Mouse (Mus musculus) inflammation-experienced regulatory T-cells, adult 16 weeks (primary cell): ENCODE results near the gene Sdhaf1. TPM values are rescaled to one million over a fixed set of nuclear protein-coding genes. Genes with fewer than 3 reads are reported as not detected.

Source experiments
- polyA plus RNA-seq: library from polyadenylated mRNA; unstranded; fragments of 100-300 nt; shearing (Covaris generic); gene quantifications from one replicate; pipeline ENCODE4 v1.2.1, GENCODE M21; 2017

The Sdhaf1 gene
- polyA plus RNA-seq = 11.3 TPM

DNA sequence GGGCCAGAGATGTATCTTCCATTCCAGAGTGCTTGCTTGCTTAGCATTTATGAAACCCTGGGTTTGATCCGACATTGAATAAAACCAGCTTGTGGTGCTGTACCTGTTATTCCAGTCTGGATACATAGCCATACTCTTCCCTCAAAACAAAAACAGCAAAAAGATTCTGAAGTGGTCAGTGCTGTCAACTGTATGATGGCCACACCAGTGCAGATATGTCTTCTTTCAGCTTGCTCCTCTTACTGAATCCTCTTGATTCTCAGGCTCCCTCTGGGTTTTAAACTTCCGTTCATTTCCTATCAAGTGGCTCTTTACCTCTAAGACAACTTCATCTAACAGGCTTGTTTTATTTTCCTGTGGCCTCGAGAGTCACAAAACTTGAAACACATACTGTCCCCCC is at the start of gene Sdhaf1:
Gene Sdhaf1, minus strand, starts transcription at position 101 of the 400 bp plus-strand sequence.

GRCm38 (mm10) chr7:30362652-30363343 is 39.1 kb upstream of the Sdhaf1 start, which contains the start of gene Lrfn3:
Gene Lrfn3 (minus strand): TSS chr7:30362772.

DNA sequence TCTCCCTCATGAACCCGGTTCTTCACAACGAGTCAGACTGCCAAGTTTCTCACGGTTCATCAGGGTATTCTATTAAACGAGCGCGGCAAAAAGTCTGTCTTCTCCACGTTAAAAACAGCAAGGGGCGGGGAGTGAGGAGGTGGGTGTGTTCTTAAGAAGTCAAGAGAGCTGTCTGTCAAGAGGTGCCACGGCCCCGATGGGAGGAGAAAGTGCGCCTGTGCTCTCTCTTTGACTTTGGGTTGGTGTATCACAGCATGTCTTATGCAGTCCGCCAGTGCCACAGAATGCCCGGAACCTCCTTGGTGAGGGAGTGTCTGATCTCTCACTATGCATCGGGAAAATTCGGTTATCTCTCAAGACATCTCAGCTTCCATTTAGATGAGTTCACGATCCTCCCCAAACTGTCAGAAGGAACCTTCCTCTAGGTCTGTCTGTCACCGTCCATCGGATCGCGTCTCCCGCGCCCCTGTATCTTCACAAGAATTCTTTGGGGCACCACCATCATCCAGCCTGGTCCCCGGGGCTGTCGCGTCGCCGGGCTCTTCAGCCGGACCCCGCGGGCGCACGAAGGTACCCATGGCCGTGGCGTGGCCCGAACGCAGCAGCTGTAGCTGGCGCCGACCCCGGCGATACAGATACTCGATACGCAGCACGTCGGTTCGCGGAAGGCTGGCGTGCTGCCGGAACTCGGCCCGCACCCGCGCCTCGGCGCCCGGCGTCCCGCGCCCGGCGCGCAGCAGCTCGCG is 2.0 kb downstream of the Sdhaf1 start, which contains the start of gene E130208F15Rik:
Gene E130208F15Rik, plus strand, starts transcription at position 202 of the 746 bp plus-strand sequence.

DNA sequence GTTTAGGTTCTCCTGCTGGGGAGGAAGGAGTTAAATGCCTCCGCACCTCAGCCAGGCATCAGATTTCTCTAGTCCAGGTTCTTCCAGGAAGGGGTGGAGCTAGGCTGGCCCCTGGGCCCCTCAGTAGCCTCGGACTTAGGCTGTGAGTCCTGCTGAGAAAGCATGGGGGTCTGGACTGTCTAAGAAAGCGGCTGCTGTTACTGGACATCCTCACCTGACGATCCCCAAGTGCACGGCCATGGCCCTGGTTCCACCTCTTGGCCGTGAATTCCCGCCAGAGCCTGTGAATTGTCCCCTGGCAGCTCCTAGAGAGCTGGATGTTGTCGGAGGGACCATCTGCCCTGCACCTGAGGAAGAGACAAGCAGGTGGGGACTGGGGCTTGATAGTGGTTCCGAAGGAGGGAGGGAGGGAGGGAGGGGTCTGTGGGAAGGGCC is 9.0 kb downstream of the Sdhaf1 start, which contains the start of gene Syne4:
Gene Syne4, plus strand, starts transcription at position 87 of the 435 bp plus-strand sequence.

GRCm38 (mm10) chr7:30308076-30309005 is 15.4 kb downstream of the Sdhaf1 start, which contains the start of gene Alkbh6:
Gene Alkbh6 (plus strand): TSS chr7:30308717.

DNA sequence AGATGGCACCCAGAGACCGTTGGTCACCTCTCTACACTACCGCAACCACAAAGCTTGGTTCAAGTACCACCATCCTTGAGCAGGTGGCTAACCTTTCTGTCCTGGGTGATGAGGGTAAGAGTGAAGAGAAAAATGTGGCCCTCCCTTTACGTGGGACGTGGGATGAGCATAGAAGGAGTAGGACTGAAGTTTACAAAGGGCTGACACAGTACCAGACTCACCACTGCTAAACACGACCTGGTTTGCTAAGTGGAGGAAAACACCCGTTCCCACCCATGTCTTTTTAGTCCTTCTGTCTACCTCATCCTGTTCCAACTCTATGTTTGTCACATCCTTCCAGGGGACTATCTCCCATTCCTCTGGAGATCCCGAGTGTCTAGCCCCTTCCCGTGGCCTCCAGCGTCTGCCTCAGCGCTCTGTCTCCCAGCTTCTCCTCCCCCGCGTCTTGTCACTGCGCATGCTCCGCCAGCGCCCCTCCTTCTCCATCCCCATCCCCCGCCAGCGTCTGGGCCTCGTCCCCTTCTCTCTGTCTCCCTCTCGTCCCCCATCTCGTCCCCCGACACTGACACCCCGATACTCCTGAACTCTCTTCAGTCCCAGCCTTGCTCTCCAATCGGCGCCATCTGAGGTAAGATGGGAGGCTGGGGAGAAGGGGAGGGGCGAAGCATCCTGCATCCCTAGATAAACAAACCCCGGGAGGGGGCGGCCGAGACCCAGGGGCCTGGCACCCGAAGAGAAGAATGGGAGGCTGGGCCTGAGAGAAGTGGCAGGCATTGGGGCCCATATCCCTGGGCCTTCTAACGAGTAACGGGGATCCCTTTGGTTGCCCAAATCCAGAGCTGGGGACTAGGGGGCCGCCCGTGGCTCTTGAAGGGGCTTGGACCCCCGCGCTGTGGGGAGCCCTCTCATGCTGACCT is 32.2 kb downstream of the Sdhaf1 start, which contains the start of gene Clip3:
Gene Clip3, plus strand, starts transcription at position 514 of the 917 bp plus-strand sequence.

GRCm38 (mm10) chr7:30279951-30280669 is 43.6 kb downstream of the Sdhaf1 start, which contains the start of the genes Thap8 and Wdr62:
Gene Thap8 (plus strand): TSS chr7:30280094.
Gene Wdr62 (minus strand): TSS chr7:30280419.

Other genes with a start within 250 kb of the Sdhaf1 start
- gene Gm26920, start 233.5 kb downstream of the Sdhaf1 start, polyA plus RNA-seq = 1.2 TPM
- 11.9 TPM for gene Zfp566, start 233.4 kb downstream of the Sdhaf1 start, polyA plus RNA-seq
- gene Zfp260, start 229.1 kb downstream of the Sdhaf1 start, polyA plus RNA-seq = 111 TPM
- gene Zfp382, start 202.0 kb downstream of the Sdhaf1 start, polyA plus RNA-seq = 22.3 TPM
- 35.9 TPM for gene Zfp146, start 154.1 kb downstream of the Sdhaf1 start, polyA plus RNA-seq
- gene Cox7a1, start 139.8 kb downstream of the Sdhaf1 start, polyA plus RNA-seq = 1.4 TPM
- gene Capns1, start 125.1 kb downstream of the Sdhaf1 start, polyA plus RNA-seq = 70.0 TPM
- gene Polr2i, start 91.9 kb downstream of the Sdhaf1 start, polyA plus RNA-seq = 55.8 TPM
- 123 TPM for gene Tbcb, start 91.6 kb downstream of the Sdhaf1 start, polyA plus RNA-seq
- gene Ovol3, start 88.2 kb downstream of the Sdhaf1 start, polyA plus RNA-seq = not detected
- gene Thap8, start 43.8 kb downstream of the Sdhaf1 start, polyA plus RNA-seq = 0.66 TPM
- 7.5 TPM for gene Wdr62, start 43.5 kb downstream of the Sdhaf1 start, polyA plus RNA-seq
- gene Clip3, start 32.2 kb downstream of the Sdhaf1 start, polyA plus RNA-seq = 9.6 TPM
- gene Alkbh6, start 15.2 kb downstream of the Sdhaf1 start, polyA plus RNA-seq = 178 TPM
- 18.4 TPM for gene Syne4, start 9.1 kb downstream of the Sdhaf1 start, polyA plus RNA-seq
- not detected for gene E130208F15Rik, start 2.2 kb downstream of the Sdhaf1 start, polyA plus RNA-seq
- gene Lrfn3, start 38.9 kb upstream of the Sdhaf1 start, polyA plus RNA-seq = not detected
- gene Tyrobp, start 89.9 kb upstream of the Sdhaf1 start, polyA plus RNA-seq = 14.5 TPM
- gene Hcst, start 96.0 kb upstream of the Sdhaf1 start, polyA plus RNA-seq = 407 TPM
- gene Nfkbid, start 97.8 kb upstream of the Sdhaf1 start, polyA plus RNA-seq = 110 TPM
- 7.7 TPM for gene Aplp1, start 121.6 kb upstream of the Sdhaf1 start, polyA plus RNA-seq
- not detected for gene Kirrel2, start 133.8 kb upstream of the Sdhaf1 start, polyA plus RNA-seq
- not detected for gene Nphs1, start 134.4 kb upstream of the Sdhaf1 start, polyA plus RNA-seq
- gene Prodh2, start 169.7 kb upstream of the Sdhaf1 start, polyA plus RNA-seq = not detected
- 1.5 TPM for gene Arhgap33, start 211.2 kb upstream of the Sdhaf1 start, polyA plus RNA-seq
- gene Hspb6, start 228.3 kb upstream of the Sdhaf1 start, polyA plus RNA-seq = 3.7 TPM
- 10.8 TPM for gene Proser3, start 228.4 kb upstream of the Sdhaf1 start, polyA plus RNA-seq
- 102 TPM for gene Lin37, start 235.9 kb upstream of the Sdhaf1 start, polyA plus RNA-seq
- gene U2af1l4, start 239.4 kb upstream of the Sdhaf1 start, polyA plus RNA-seq = 47.4 TPM
- 122 TPM for gene Gm49396, start 239.4 kb upstream of the Sdhaf1 start, polyA plus RNA-seq
- gene Psenen, start 239.7 kb upstream of the Sdhaf1 start, polyA plus RNA-seq = 244 TPM
- 235 TPM for gene Igflr1, start 241.5 kb upstream of the Sdhaf1 start, polyA plus RNA-seq